Mouse (Mus musculus) lung, embryonic 14.5 days (tissue): ENCODE results near the gene Gm20388. TPM values are rescaled to one million over a fixed set of nuclear protein-coding genes. Genes with fewer than 3 reads are reported as not detected.
A peak's percentile ranks its signal among the peaks of the same experiment; 100 is the strongest.

Experiments used
- ATAC-seq: fragments of 200-750 bp; cut with Nextera tagmentation; 2 replicates; pipeline ENCODE4 v1.8.0; 2017; ENCODE audit warnings: mild to moderate bottlenecking, moderate TSS enrichment, moderate library complexity; ENCODE audit not compliant: insufficient read depth
- DNase-seq: peaks from one replicate; pipeline ENCODE4 v3.0.0-alpha.2; 2015
- H3K27ac ChIP-seq: fragments of 300-500 bp; sonication (generic); 2 replicates; pipeline ENCODE4 v1.5.1; 2014; ENCODE audit warnings: low read depth, mild to moderate bottlenecking, moderate library complexity
- H3K27me3 ChIP-seq: fragments of 300-500 bp; sonication (generic); 2 replicates; pipeline ENCODE4 v1.6.1; 2014; ENCODE audit warnings: low read length, control low read depth; ENCODE audit not compliant: insufficient read depth
- H3K36me3 ChIP-seq: fragments of 300-500 bp; sonication (generic); 2 replicates; pipeline ENCODE4 v1.6.1; 2014; ENCODE audit warnings: control low read depth; ENCODE audit not compliant: insufficient read depth
- H3K4me1 ChIP-seq: fragments of 300-500 bp; sonication (generic); 2 replicates; pipeline ENCODE4 v1.6.1; 2014; ENCODE audit warnings: antibody characterized with exemption, control low read depth; ENCODE audit not compliant: insufficient read depth
- H3K4me2 ChIP-seq: fragments of 300-500 bp; sonication (generic); 2 replicates; pipeline ENCODE4 v1.6.1; 2014; ENCODE audit warnings: mild to moderate bottlenecking
- H3K4me3 ChIP-seq: fragments of 300-500 bp; sonication (generic); 2 replicates; pipeline ENCODE4 v1.5.1; 2014; ENCODE audit warnings: low read depth, low read length
- H3K9ac ChIP-seq: fragments of 300-500 bp; sonication (generic); 2 replicates; pipeline ENCODE4 v1.6.1; 2014
- H3K9me3 ChIP-seq: fragments of 300-500 bp; sonication (generic); 2 replicates; pipeline ENCODE4 v1.6.1; 2016; ENCODE audit warnings: low read depth, low read length, control low read depth
- CTCF ChIP-seq: IDR thresholded peaks from 2 replicates; pipeline ENCODE4 v1.5.1; 2016; ENCODE audit warnings: antibody characterized with exemption, low read depth
- WGBS: fragments of 180-500 bp; shearing (Covaris S2); extraction: QIAGEN DNeasy Blood & Tissue Kit; methylation state at CpG from one replicate; pipeline ENCODE4 v1.1.7; 2014; 5-methylcytosine and 5-hydroxymethylcytosine counted together
- polyA plus RNA-seq: library from polyadenylated mRNA; unstranded; fragments of >200 nt; fragmentation: Nextera tagmentation; extraction: Ambion mirVana; gene quantifications from 2 replicates; pipeline ENCODE4 v1.2.1, GENCODE M21; 2014

Gene Gm20388
- polyA plus RNA-seq, 1 experiment from 2014 or later, result not detected

DNA sequence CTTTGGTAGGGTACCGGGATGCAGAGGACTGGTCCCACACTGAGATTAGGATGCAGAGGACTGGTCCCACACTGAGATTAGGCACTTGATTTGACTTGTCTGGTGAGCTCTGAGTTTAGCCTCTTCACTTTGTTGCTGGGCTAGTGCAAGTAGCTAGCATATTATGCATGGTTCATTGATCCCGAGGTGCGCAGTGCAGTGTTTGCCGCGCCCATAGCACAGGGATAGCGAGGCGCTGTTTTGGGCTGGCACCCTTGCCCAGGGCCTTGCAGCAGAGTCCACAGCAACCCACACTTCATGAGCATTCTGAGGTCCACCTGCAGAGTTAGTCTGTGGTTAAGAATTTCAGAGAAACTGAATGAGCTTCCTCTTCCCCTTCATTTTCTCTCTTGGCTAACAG lies 2042.2 kb downstream of the Gm20388 start:
- no peak for ATAC-seq
- Histone ChIP-seq H3K4me1 (peaks cover 20% of the 10 kb centered on the region), H3K9me3 (no peaks in the 10 kb centered on the region), H3K4me3 (no peak overlapping the region; the same call in 1 of the 2 replicates), H3K27ac (no peak overlapping the region), H3K4me2 (peak overlapping the region; percentile 80), H3K27me3 (no peaks in the 10 kb centered on the region), H3K36me3 (peaks cover 42% of the 10 kb centered on the region), H3K9ac (no peak overlapping the region)
- WGBS, result 89% methylated on average over 7 of the region's 7 CpGs
- DNase-seq, result no peak
- TF ChIP-seq CTCF, result no peak

DNA sequence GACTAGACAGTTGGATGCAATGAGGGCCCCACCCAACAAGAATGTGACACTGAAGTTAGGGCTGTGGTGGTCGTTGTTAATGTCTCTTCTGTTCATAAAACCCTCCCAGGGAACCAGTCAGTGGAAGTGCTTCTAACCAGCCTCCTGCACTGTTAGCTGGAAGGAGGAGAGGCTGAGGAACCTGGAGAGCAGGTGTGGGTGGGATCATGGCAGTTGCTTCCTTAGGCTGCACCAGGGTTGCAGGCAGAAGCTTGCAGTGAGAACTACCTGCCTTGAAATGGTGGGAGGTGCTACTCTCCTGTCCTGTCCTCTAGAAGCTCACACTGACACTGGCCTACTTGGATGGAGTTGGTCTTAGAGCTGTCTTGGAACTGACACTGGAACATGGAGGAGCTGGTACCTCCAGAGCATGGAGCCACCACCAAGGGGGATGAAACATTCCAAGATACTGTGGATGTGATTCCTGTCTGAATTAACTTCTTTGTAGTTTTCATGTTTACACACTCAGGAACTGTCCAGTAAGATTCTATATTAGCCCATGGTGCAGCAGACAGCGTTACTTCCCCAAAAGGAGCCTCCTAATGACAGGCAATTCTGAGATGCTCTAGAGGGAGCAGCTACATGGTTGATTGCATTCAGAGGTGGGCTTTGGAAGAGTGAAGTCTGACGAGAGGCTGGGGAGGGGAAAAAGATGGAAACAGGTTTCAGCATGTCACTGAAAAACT lies 2043.3 kb downstream of the Gm20388 start:
- H3K27ac ChIP-seq, result no peak overlapping the region

DNA sequence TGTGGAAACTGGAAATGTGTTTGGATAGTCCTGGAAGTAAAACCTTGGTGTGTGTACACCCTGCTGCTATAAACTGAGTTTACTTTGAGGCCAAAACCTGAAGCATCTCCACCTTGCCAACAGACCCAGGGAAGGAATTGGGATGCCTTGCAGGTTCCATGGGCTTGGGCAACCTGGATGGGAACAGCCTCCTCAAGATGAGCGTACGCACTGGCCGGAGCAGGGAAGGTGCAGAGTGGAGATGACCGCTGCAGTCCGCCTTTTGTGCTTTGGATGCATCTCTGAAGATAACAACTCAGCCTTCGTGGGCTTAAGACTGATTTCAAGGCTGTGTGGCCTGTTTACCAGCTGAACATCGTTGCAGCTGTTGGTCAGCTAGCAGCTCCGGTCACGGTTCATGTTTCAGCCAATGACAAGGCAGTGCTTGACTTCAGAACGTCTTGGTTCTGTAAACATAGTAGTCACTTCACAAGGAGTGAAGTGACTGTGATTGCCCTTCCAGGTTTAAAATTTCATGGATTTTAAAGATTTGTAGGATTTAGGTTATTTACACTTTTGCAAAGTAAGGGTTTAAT lies 2044.4 kb downstream of the Gm20388 start:
- ATAC-seq (no peak), DNase-seq (no peak)
- peaks cover 12% of the 10 kb centered on the region; the same call in 1 of the 2 replicates for H3K4me1 ChIP-seq
- no peak for TF ChIP-seq CTCF
- no peak overlapping the region for H3K4me2 ChIP-seq
- no peak overlapping the region for H3K9ac ChIP-seq
- no peak overlapping the region for H3K4me3 ChIP-seq
- WGBS, result 51% methylated on average over 10 of the region's 10 CpGs
- H3K9me3 ChIP-seq, result no peaks in the 10 kb centered on the region
- H3K27ac ChIP-seq, result no peak overlapping the region
- peaks cover 42% of the 10 kb centered on the region for H3K36me3 ChIP-seq
- no peaks in the 10 kb centered on the region for H3K27me3 ChIP-seq

More for the DNA sequence above, 2043.3 kb downstream of the Gm20388 start:
- H3K4me2 ChIP-seq, result no peak overlapping the region
- H3K9ac ChIP-seq, result no peak overlapping the region
- no peak for TF ChIP-seq CTCF
- peaks cover 12% of the 10 kb centered on the region; the same call in 1 of the 2 replicates for H3K4me1 ChIP-seq
- no peak for DNase-seq
- H3K27me3 ChIP-seq, result no peaks in the 10 kb centered on the region
- H3K9me3 ChIP-seq, result no peaks in the 10 kb centered on the region
- no peak for ATAC-seq
- peaks cover 42% of the 10 kb centered on the region for H3K36me3 ChIP-seq
- 69% methylated on average over 3 of the region's 3 CpGs for WGBS
- H3K4me3 ChIP-seq, result no peak overlapping the region

DNA sequence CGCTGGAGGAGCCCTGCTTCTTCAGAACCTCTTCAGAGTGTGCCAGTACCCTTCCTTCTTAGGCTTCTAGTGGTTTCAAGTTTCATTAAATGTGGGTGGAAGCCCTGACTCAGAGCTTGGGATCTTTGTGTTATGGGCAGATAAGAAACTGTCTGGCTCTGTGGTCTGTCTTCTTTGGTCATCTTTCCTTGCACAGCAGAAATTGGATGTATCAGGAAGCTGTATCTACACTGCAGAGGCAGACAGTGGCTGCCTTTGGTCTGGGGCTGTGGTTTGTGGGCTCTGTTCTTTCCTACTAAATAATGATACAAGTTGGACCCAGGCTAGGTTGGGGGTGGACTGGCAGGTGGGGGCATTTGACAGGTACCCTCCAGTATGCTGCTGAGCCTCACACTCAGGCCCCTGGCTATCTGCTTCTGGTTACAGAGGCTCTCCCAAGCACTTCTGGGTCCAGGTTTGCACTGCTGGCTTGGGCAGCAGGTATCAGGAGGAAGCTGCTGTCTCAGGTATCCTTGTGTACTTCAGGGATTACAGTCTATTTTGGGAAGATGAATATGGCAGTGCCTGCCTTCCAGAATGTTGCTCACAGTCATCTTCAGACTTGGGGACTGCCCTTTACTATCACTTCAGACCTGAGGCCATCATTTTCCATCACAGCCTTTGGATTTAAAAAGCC lies 2045.3 kb downstream of the Gm20388 start:
- H3K36me3 ChIP-seq, result peaks cover 42% of the 10 kb centered on the region
- no peaks in the 10 kb centered on the region for H3K27me3 ChIP-seq
- WGBS, result 59% methylated on average over 1 of the region's 1 CpGs
- ATAC-seq, result no peak
- peaks cover 12% of the 10 kb centered on the region; the same call in 1 of the 2 replicates for H3K4me1 ChIP-seq
- no peak overlapping the region for H3K4me3 ChIP-seq
- no peak overlapping the region for H3K4me2 ChIP-seq
- no peaks in the 10 kb centered on the region for H3K9me3 ChIP-seq
- DNase-seq, result no peak
- TF ChIP-seq CTCF, result no peak
- H3K9ac ChIP-seq, result no peak overlapping the region
- no peak overlapping the region for H3K27ac ChIP-seq

DNA sequence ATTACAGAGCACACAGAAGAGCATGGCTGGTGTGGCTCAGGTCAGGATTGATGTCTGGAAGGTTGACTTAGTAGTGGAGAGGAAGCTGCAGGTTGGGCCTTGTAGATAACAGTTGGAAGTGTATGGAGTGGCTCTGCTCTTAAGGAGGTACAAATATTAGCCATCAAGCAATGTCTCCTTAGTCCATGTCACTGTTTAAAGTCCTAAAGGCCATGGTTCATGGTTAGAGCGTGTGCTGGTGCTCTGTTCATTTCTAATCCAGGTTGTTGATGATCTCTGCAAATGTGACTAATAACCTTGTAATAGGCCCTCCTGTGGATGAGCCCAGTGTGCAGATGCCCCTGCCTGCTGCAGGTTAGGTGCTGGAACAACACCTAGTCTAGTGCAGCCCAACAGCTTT lies 2047.8 kb downstream of the Gm20388 start:
- DNase-seq (no peak), ATAC-seq (no peak)
- Histone ChIP-seq H3K4me3 (no peak overlapping the region), H3K4me1 (no peaks in the 10 kb centered on the region), H3K27me3 (no peaks in the 10 kb centered on the region), H3K27ac (no peak overlapping the region), H3K4me2 (no peak overlapping the region), H3K9me3 (no peaks in the 10 kb centered on the region), H3K36me3 (peaks cover 31% of the 10 kb centered on the region), H3K9ac (no peak overlapping the region)
- no peak for TF ChIP-seq CTCF
- WGBS, result 81% methylated on average over 1 of the region's 1 CpGs

DNA sequence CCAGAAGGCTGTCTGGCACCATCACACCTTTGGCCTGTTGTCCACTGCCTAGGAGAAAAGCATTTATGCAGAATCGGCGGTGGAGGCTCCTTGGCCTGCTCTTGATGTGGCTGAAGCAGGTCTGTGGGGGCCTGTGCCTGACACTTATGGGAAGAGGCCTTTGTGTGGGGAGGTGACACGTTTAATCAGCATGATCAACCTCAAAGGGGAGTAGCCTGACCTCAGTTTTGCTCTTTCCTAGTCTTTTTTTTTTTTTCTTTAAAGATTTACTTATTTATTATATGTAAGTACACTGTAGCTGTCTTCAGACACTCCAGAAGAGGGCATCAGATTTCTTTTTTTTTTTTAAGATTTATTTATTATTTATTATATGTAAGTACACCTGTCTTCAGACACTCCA lies 2052.3 kb downstream of the Gm20388 start:
- WGBS, result 76% methylated on average over 3 of the region's 3 CpGs
- no peak for TF ChIP-seq CTCF
- no peaks in the 10 kb centered on the region for H3K9me3 ChIP-seq

More for the DNA sequence above, 2052.3 kb downstream of the Gm20388 start:
- Histone ChIP-seq H3K9ac (no peak overlapping the region), H3K27me3 (no peaks in the 10 kb centered on the region), H3K4me2 (no peak overlapping the region), H3K4me1 (peaks cover 4% of the 10 kb centered on the region; the same call in 1 of the 2 replicates), H3K4me3 (no peak overlapping the region), H3K27ac (no peak overlapping the region), H3K36me3 (no peaks in the 10 kb centered on the region)
- DNase-seq (no peak), ATAC-seq (no peak)
